Mouse (Mus musculus) forebrain, embryonic 13.5 days (tissue): ENCODE measurements around the gene Tbc1d10a. TPM values are rescaled to one million over a fixed set of nuclear protein-coding genes. Genes with fewer than 3 reads are reported as not detected.
A peak's percentile ranks its signal among the peaks of the same experiment; 100 is the strongest.

Source experiments
- ATAC-seq: fragments of 200-750 bp; cut with Nextera tagmentation; 2 replicates; pipeline ENCODE4 v1.8.0; 2017
- H3K27ac ChIP-seq: fragments of 300-500 bp; sonication (generic); 2 replicates; pipeline ENCODE4 v1.5.1; 2015; ENCODE audit warnings: inconsistent platforms, mild to moderate bottlenecking, moderate library complexity
- H3K27me3 ChIP-seq: fragments of 300-500 bp; sonication (generic); 2 replicates; pipeline ENCODE4 v1.6.1; 2015; ENCODE audit warnings: mild to moderate bottlenecking, inconsistent platforms
- H3K36me3 ChIP-seq: fragments of 300-500 bp; sonication (generic); 2 replicates; pipeline ENCODE4 v1.6.1; 2015; ENCODE audit warnings: mild to moderate bottlenecking, inconsistent platforms; ENCODE audit not compliant: poor library complexity, severe bottlenecking
- H3K4me1 ChIP-seq: fragments of 300-500 bp; sonication (generic); 2 replicates; pipeline ENCODE4 v1.6.1; 2015; ENCODE audit warnings: inconsistent platforms
- H3K4me2 ChIP-seq: fragments of 300-500 bp; sonication (generic); 2 replicates; pipeline ENCODE4 v1.6.1; 2015; ENCODE audit warnings: inconsistent platforms, mild to moderate bottlenecking, moderate library complexity
- H3K4me3 ChIP-seq: fragments of 300-500 bp; sonication (generic); 2 replicates; pipeline ENCODE4 v1.5.1; 2015; ENCODE audit warnings: mild to moderate bottlenecking, inconsistent platforms
- H3K9ac ChIP-seq: fragments of 300-500 bp; sonication (generic); 2 replicates; pipeline ENCODE4 v1.6.1; 2015; ENCODE audit warnings: mild to moderate bottlenecking, inconsistent platforms
- H3K9me3 ChIP-seq: fragments of 300-500 bp; sonication (generic); replicated peaks from 2 replicates; pipeline ENCODE4 v1.6.1; 2016; ENCODE audit warnings: inconsistent platforms
- WGBS: fragments of 180-500 bp; shearing (Covaris S2); methylation state at CpG from one replicate; pipeline ENCODE4 v1.1.7; 2015; 5-methylcytosine and 5-hydroxymethylcytosine counted together
- polyA plus RNA-seq: library from polyadenylated mRNA; unstranded; fragments of >200 nt; fragmentation: Nextera tagmentation; extraction: Ambion mirVana; gene quantifications from 2 replicates; pipeline ENCODE4 v1.2.1, GENCODE M21; 2015

Tbc1d10a gene
- 23.4 and 23.7 TPM in 2 replicates for polyA plus RNA-seq

DNA sequence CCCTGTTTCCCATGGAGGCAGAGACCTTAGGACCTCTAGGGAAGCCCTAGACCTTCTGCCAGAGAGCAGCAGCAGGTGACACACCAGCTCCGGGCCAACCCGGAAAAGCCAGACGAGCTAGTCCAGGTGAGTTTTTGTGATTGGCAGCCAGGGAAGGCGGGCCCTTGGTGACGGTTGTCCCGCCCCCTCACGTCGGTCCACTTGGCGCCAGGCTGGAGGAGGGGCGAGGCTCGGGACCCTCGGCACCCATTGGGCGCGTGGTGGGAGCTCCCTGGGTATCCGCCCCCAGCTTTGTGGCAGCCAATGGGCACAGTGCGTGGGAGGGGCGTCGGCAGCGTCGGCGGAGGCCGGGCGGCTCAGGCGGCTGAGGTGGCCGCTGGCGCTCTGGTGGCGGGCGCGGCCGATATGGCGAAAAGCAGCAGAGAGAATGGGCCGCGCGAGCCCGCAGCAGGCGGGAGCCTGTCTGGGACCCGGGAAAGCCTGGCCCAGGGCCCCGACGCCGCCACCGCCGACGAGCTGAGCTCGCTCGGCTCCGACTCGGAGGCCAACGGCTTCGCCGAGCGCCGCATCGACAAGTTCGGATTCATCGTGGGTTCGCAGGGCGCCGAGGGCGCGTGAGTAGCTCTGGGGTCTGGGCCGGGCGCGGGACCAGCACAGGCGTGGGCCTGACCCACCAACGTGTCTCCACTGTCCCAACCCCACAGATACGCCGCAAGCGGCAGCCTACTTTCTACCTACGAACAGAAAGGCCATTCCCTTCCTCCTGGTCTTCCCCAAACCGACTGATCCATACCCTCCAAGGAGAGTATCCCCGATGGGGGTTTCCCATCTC, at the start of gene Tbc1d10a:
Gene Tbc1d10a (plus strand): TSS at position 304 of the 832 bp plus-strand sequence.
- no peaks in the 10 kb centered on the region for H3K9me3 ChIP-seq
- peak within 1 kb of the TSS; percentile 88 for H3K4me2 ChIP-seq
- H3K9ac ChIP-seq: peak within 1 kb of the TSS; percentile 93
- H3K4me1 ChIP-seq: peaks cover 23% of the 10 kb centered on the region
- under 1% methylated on average over 48 of the region's 71 CpGs for WGBS
- H3K4me3 ChIP-seq: peak within 1 kb of the TSS; percentile 79
- peaks cover 24% of the 10 kb centered on the region for H3K36me3 ChIP-seq
- peak; percentile 99 for ATAC-seq
- no peaks in the 10 kb centered on the region for H3K27me3 ChIP-seq
- H3K27ac ChIP-seq: peak within 1 kb of the TSS; percentile 31; the same call in 1 of the 2 replicates

DNA sequence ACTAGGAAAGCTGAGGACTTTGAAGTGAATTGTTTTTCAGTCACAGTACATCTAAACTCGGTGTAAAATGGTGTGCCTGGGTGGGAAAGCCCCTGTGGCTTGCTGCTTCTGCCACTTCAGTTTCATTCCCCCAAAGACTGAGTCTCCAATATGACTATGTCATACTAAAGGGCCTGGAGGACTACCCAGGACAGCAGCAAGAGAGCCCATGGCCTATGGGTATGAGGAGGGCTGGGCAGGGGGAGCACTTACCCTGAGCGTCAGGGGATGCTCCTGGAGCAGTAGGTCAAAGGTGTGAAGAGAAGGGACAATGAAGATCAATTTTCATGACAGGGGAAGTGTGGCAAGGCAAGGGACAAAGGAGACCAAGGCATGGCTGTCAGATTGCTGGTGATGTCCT, 47.6 kb upstream of the Tbc1d10a start:
- peaks cover 71% of the 10 kb centered on the region for H3K36me3 ChIP-seq
- H3K27ac ChIP-seq: no peak overlapping the region
- no peak overlapping the region for H3K9ac ChIP-seq
- H3K4me1 ChIP-seq: peaks cover 26% of the 10 kb centered on the region
- no peaks in the 10 kb centered on the region for H3K27me3 ChIP-seq
- ATAC-seq: no peak
- H3K4me3 ChIP-seq: no peak overlapping the region
- H3K9me3 ChIP-seq: no peaks in the 10 kb centered on the region
- H3K4me2 ChIP-seq: no peak overlapping the region
- 78% methylated on average over 2 of the region's 2 CpGs for WGBS

DNA sequence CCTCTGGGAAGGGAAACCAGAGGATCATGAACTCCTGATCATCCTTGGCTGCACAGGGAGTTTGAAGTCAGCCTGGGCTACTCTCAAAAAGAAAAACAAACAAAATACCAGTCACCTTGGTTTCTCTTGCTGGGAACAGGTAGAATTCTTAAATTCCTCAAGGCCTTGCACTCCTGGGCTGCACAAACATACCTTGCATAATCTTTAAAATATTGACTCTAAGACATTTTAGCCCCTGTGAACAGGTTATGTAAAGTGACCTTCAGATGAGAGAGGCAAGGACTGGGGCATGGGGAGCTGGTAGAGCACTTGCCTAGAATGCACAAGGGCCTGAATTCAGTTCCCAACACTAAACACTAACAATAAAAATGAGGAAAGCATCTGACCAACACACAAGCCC, 45.1 kb upstream of the Tbc1d10a start:
- H3K36me3 ChIP-seq: peaks cover 81% of the 10 kb centered on the region

DNA sequence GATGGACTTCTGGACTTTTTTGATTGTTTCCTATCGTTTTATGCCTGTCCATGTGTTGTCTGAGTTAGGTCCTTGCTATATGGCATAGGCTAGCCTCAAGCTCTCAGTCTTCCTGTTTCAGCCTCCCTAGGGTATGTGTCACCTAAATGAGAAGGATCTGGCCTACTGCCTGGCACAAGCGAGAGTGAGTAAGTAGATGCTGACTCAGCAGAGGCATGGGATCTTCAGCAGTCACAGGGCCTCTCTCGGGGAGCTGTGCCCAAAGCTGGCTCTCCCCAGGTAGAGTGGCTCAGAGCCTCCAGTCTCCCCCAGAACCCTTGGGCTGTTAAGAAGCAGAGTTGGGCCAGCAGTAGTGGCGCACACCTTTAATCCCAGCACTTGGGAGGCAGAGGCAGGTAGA, 44.2 kb upstream of the Tbc1d10a start:
- ATAC-seq: no peak
- no peak overlapping the region for H3K4me3 ChIP-seq
- no peak overlapping the region for H3K27ac ChIP-seq
- H3K27me3 ChIP-seq: no peaks in the 10 kb centered on the region
- H3K4me2 ChIP-seq: no peak overlapping the region
- H3K9me3 ChIP-seq: no peaks in the 10 kb centered on the region
- peaks cover 77% of the 10 kb centered on the region for H3K36me3 ChIP-seq
- 89% methylated on average over 4 of the region's 4 CpGs for WGBS
- peaks cover 7% of the 10 kb centered on the region; the same call in 1 of the 2 replicates for H3K4me1 ChIP-seq
- H3K9ac ChIP-seq: no peak overlapping the region

More for the DNA sequence above, 45.1 kb upstream of the Tbc1d10a start:
- no peak overlapping the region for H3K27ac ChIP-seq
- no peak for ATAC-seq
- no peak overlapping the region for H3K4me2 ChIP-seq
- H3K4me1 ChIP-seq: peaks cover 16% of the 10 kb centered on the region
- no peaks in the 10 kb centered on the region for H3K9me3 ChIP-seq
- H3K4me3 ChIP-seq: no peak overlapping the region
- no peaks in the 10 kb centered on the region for H3K27me3 ChIP-seq
- H3K9ac ChIP-seq: no peak overlapping the region

DNA sequence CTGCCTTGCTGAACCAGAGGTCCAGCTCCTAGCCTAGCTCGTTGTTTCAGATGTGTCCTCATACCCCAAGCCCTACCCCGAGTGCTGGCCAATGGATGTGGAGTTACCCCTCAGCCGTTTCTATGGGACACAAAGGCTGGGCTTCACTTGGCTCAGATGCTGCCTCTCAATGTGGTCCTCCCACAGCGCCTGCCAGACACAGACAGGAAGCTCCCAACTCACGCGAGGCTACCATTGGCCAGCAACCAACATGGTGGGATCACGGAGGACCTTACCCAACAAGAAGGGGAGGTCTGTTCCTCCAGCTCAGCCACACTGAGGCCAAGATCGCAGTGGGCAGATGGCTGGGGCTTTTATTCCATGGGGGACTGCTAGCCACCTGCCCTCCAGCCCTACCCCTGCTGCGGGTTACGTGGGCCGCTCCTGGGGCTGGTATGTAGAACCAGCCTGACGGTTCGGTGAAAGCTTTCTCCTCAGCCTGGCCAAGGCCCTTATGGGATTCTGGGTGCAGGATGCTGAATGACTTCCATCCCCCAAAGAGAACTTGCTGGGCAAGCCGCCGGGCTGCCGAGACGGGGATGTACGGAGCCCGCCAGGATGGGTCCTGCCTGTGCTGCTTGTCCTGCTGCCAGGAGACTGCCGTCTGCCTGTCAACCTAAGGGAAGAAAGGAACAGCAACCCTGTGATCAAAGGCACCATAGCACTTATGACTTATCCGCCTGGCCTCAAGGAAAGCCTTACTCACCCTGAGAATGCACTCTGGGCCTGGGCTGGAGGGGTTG, 43.1 kb upstream of the Tbc1d10a start:
- no peak for ATAC-seq

DNA sequence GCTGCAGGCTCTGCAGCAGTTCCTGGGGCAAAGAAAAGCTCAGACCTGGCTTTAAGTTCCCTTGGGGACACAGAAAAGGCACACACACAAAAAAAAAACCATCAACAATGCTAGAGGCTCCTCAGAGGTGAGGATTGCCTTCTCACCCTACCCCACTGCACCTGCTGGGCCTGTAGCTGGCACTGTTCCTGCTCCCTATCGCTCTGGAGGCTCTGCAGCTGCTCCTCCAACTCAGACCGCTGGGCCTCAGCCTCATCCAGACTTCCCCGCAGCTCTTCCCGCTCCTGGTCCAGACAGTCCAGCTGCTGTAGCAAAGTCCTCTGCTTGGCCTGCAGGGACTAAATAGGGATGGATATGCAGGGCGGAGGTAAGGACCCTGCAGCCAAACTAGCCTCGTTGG, 40.2 kb upstream of the Tbc1d10a start:
- Histone ChIP-seq H3K36me3 (peaks cover 41% of the 10 kb centered on the region), H3K27ac (no peak overlapping the region), H3K9me3 (no peaks in the 10 kb centered on the region), H3K9ac (no peak overlapping the region; the same call in 1 of the 2 replicates), H3K4me1 (no peaks in the 10 kb centered on the region), H3K4me3 (no peak overlapping the region), H3K27me3 (no peaks in the 10 kb centered on the region), H3K4me2 (no peak overlapping the region)
- 79% methylated on average over 6 of the region's 6 CpGs for WGBS
- ATAC-seq: no peak

More for the DNA sequence above, 43.1 kb upstream of the Tbc1d10a start:
- 92% methylated on average over 21 of the region's 21 CpGs for WGBS
- no peak overlapping the region for H3K4me2 ChIP-seq
- no peak overlapping the region for H3K4me3 ChIP-seq
- H3K36me3 ChIP-seq: peaks cover 68% of the 10 kb centered on the region
- no peak overlapping the region for H3K9ac ChIP-seq
- H3K27me3 ChIP-seq: no peaks in the 10 kb centered on the region
- H3K27ac ChIP-seq: no peak overlapping the region
- H3K4me1 ChIP-seq: no peaks in the 10 kb centered on the region
- no peaks in the 10 kb centered on the region for H3K9me3 ChIP-seq

DNA sequence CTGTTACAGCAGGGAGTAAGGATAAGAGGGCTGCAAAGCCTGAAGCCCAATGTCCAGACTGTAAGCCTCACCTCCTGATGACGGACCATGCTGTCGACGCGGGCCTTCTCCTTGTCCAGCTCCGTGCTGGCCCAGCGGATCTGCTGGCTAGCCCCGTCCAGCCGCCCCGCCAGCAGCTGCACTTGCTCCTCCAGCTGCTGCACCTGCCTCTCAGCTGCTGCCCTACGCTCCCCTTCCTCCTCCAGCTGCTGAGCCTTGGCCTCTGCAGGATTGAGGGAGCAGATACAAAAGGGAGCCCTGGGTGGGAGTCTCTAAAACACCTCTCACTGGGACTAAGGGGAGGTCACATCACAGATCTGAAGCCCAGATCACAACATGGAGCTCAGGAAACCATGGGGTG, 39.5 kb upstream of the Tbc1d10a start:
- Histone ChIP-seq H3K4me3 (no peak overlapping the region), H3K27ac (no peak overlapping the region), H3K27me3 (no peaks in the 10 kb centered on the region), H3K4me1 (no peaks in the 10 kb centered on the region), H3K9me3 (no peaks in the 10 kb centered on the region), H3K4me2 (no peak overlapping the region), H3K36me3 (peaks cover 34% of the 10 kb centered on the region), H3K9ac (no peak overlapping the region)
- 80% methylated on average over 10 of the region's 10 CpGs for WGBS
- no peak for ATAC-seq

DNA sequence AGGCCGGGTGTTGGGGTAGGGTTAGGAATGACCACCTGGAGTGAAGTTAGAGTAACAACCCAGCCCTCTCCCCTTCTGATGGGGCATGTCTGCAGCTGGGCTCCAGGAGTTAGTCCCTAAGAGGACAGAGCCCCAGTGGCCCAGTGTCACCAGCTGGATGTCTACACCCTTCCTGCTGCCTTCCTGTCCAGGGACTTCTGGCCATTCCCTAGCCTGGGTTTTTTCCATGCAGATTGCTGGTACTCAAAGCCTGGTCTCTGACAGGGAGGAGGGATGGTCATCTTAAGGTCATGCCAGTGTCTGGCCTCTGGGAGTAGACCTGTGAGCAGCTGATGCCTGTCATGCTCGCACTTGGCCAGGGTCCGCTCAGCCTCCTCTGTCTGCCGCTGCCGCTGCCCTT, 38.5 kb upstream of the Tbc1d10a start:
- 94% methylated on average over 5 of the region's 5 CpGs for WGBS

DNA sequence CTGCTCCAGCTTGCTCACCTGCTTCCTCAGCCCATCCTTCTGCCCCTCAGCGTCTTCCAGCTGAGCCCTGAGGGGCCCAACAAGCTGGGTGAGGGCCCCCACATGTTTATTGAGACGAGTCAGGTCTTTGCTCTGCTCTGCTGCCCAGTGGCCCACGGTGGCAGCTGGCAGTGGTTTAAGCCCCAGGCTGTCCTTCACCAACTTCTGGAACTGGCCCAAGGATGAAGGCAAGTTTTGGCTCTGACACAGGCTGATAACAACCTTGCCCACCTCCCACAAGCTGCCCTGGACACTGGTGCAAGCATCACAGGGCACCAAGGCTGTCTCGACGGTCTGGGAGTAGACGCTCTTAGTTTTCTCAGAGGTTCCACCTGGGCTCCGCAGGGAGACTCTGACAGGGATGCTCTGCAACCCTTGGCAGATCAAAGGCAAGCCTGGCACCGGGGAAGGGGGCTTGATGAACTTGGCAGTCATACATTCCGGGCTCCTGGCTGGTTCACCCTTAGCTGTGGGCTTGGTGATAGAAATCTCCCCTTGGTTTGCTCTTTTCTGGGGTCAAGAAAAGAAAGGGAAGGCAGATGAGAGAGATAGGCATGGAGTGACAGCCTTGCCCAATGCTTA, 37.9 kb upstream of the Tbc1d10a start:
- Histone ChIP-seq H3K4me2 (no peak overlapping the region), H3K27me3 (no peaks in the 10 kb centered on the region), H3K9ac (no peak overlapping the region), H3K4me1 (no peaks in the 10 kb centered on the region), H3K27ac (no peak overlapping the region), H3K36me3 (peaks cover 18% of the 10 kb centered on the region), H3K4me3 (no peak overlapping the region), H3K9me3 (no peaks in the 10 kb centered on the region)
- ATAC-seq: no peak
- 85% methylated on average over 9 of the region's 9 CpGs for WGBS

More for the DNA sequence above, 38.5 kb upstream of the Tbc1d10a start:
- ATAC-seq: no peak
- Histone ChIP-seq H3K27me3 (no peaks in the 10 kb centered on the region), H3K36me3 (peaks cover 24% of the 10 kb centered on the region), H3K27ac (no peak overlapping the region), H3K4me3 (no peak overlapping the region), H3K9me3 (no peaks in the 10 kb centered on the region), H3K4me1 (no peaks in the 10 kb centered on the region), H3K4me2 (no peak overlapping the region), H3K9ac (no peak overlapping the region)

DNA sequence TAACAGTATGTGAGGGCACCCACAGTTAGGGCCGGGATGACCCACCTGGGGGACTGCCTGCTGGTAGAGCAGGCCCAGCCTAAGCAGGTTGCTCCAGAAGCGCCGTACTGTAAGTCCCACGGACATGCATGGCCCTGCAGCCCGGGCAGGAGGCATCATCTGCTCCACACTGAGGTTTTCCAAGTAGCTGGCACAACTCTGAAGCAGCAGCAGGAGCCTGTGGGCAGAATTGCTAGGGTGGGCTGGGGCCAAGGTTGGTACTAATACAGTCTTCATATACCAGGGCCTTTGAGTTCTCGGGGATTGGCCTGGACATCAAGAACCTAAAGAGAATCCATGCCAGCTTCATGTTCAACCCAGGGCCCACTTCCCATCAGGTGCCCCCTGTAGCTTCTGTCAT, 36.7 kb upstream of the Tbc1d10a start:
- no peak overlapping the region for H3K4me2 ChIP-seq
- H3K9ac ChIP-seq: no peak overlapping the region
- 89% methylated on average over 6 of the region's 6 CpGs for WGBS
- H3K27me3 ChIP-seq: no peaks in the 10 kb centered on the region
- no peak overlapping the region for H3K4me3 ChIP-seq
- no peaks in the 10 kb centered on the region for H3K4me1 ChIP-seq
- H3K36me3 ChIP-seq: peaks cover 8% of the 10 kb centered on the region; the same call in 1 of the 2 replicates
- H3K27ac ChIP-seq: no peak overlapping the region
- ATAC-seq: no peak
- H3K9me3 ChIP-seq: no peaks in the 10 kb centered on the region

DNA sequence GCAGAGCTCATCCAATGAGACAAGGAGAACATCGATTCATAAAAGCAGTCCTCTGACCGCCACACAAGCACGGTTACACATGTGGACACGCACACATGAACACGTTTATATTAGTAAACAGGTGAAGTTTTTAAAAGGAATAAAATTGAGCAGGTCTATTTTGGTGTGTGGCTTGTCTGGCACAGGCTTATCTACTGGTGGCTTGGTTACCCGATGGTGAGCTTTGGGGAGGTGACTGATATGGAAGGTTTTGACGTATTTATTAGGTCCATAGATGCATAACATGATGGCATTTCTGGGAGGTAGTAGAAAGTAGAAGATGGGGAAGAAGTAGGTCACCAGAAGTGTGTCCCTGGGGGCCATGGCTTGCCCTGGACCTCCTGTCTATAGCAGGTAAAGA, 32.9 kb upstream of the Tbc1d10a start:
- no peak overlapping the region for H3K9ac ChIP-seq
- WGBS: 95% methylated on average over 7 of the region's 7 CpGs
- no peaks in the 10 kb centered on the region for H3K4me1 ChIP-seq
- H3K27me3 ChIP-seq: no peaks in the 10 kb centered on the region
- H3K4me3 ChIP-seq: no peak overlapping the region
- no peaks in the 10 kb centered on the region for H3K36me3 ChIP-seq
- no peak overlapping the region for H3K4me2 ChIP-seq
- H3K9me3 ChIP-seq: no peaks in the 10 kb centered on the region
- no peak overlapping the region for H3K27ac ChIP-seq
- ATAC-seq: no peak

DNA sequence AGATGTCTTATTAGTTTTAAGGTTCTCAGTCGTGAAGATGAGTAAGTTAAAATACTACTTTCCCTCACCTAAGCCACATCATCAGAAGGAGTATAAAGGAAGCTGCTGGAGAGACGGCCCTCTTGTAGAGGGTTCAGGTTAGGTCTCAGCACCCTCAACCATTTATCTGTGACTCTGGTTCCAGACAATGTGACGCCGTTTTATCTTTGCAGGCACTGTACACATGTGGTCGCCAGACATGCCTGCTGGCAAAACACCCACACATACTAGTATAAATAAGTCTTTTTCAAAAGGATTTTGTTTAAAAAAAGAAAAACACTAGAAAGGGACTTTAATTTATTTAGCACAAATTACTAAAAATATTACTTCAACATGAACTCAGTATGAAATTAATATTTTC, 30.9 kb upstream of the Tbc1d10a start:
- Histone ChIP-seq H3K27ac (no peak overlapping the region), H3K27me3 (no peaks in the 10 kb centered on the region), H3K9ac (no peak overlapping the region), H3K9me3 (no peaks in the 10 kb centered on the region), H3K4me3 (no peak overlapping the region), H3K36me3 (no peaks in the 10 kb centered on the region), H3K4me2 (no peak overlapping the region), H3K4me1 (peaks cover 12% of the 10 kb centered on the region; the same call in 1 of the 2 replicates)
- 83% methylated on average over 5 of the region's 5 CpGs for WGBS
- ATAC-seq: no peak
